Mouse (Mus musculus) gastrocnemius, postnatal 14 days (tissue): ENCODE measurements at regions not wholly inside any gene's neighbourhood (a gene's known extent, or its start where the extent isn't known, plus 50 kb on each side); places are given as distances from the start of the nearest gene placed in this dataset.
A peak's percentile ranks its signal among the peaks of the same experiment; 100 is the strongest.

ENCODE experiments used
- DNase-seq: peaks from one replicate; pipeline ENCODE4 v3.0.0; 2021; ENCODE audit warnings: mixed read lengths
- intact Hi-C: fragments of 180-260 bp; cut with DNase I; formaldehyde crosslinking; loops from one replicate; pipeline ENCODE4 v1.15.1; 2025; ENCODE audit warnings: low total_unique reads

DNA sequence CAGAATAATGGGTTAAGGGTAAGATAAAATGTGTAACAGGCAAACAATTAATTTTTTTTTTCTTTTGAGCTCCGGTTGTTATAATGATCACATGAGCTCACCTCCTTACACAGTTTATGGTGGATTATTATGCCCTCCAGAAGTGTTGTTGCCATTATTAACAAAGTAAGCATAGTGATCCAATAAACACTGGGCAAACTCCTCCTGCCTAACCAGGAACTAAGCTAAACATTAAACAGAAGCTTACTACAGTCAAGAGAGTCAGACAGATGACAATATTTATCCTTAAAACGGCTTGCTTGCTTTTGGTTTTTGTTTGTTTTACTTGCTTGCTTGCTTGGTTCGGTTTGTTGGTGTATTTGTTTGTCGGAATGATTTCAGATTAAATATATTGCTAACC is 153.3 kb upstream of the Tmc1 start:
- intact Hi-C loops: no loop called here
- no peak for DNase-seq

DNA sequence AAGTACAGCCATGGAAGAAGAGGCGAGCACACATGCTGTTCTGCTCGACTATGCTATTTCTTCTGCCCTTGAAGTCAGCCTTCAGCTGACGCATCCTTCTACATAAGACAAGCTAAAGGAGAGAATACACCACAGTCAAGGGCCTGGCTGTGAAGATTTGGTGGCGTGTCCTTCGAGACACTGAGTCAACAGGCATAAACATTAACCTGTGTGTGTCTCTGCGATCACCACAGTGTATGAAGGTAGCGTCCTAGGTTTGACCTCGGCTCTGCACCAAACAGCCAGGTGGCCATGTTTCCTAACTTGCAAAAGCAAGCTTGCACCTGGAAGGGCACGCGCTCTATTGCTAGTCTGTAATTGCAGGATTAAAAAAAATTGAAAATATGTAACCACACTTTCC is 152.8 kb upstream of the Tmc1 start:
- intact Hi-C loops: no loop called here
- no peak for DNase-seq

DNA sequence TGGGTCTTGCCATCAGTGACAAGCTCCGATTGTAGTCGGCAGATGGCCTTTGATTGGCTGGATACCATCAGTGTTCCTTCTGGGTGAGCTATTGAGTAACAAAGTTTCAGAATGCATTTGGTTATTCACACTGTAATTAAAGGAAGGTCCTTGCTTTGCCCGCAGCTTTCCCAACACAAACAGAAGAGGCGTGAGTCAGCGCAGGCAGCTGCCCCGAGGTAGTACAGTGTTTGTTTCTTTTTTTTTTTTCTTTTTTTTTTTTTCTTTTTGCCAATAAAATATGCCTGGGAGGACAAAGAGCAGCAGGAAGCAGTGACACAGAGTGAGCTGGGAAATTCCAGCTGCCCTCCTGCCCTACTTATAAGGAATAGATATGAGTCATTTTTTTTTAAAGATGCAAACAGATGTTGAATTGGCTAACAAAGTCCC is 152.3 kb upstream of the Tmc1 start:
- intact Hi-C loops: no loop called here
- peak; percentile 43 for DNase-seq

DNA sequence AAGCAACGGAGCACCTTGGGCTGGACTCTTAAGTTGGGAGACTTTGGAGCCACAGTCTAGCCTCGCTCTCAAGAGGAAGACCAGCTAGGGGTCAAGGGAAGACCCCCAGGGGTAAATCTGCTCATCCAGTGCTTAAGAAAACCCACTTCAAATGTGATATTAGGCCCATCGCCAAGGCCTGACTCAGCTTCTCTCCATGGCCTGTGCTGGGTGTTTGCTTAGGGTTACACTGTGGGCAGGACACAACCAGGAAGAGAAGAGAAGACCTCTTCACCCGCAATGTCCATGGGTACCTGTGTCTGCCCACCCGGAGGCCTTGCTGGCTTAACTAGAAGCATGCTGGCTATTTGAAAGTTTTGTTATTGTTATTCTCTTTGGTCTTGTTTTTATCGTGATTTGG is 151.0 kb upstream of the Tmc1 start:
- intact Hi-C loops: no loop called here
- DNase-seq: no peak

DNA sequence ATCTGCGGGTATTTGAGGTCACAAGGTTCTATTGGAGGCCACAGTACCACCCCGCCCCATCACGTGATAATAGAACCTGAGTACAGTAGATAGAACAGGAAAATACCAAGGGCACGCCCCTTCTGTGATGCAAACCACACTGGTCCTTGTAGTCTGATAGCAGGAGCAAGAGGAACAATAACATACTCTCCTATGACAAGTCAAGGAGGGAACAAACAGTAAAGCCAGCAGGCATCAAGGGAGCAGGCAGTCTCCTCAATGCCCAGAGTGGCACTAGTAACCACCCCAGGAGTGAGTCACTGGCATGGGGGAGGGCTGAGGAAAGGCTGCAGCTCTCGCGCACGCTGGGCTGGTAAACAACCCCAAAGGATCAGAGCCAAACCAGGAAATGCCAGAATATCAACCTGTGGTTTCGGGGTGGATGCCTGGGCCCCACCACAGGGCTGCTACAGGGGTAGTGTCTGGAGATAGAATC is 150.5 kb upstream of the Tmc1 start:
- intact Hi-C loops: no loop called here
- peak; percentile 8 for DNase-seq

DNA sequence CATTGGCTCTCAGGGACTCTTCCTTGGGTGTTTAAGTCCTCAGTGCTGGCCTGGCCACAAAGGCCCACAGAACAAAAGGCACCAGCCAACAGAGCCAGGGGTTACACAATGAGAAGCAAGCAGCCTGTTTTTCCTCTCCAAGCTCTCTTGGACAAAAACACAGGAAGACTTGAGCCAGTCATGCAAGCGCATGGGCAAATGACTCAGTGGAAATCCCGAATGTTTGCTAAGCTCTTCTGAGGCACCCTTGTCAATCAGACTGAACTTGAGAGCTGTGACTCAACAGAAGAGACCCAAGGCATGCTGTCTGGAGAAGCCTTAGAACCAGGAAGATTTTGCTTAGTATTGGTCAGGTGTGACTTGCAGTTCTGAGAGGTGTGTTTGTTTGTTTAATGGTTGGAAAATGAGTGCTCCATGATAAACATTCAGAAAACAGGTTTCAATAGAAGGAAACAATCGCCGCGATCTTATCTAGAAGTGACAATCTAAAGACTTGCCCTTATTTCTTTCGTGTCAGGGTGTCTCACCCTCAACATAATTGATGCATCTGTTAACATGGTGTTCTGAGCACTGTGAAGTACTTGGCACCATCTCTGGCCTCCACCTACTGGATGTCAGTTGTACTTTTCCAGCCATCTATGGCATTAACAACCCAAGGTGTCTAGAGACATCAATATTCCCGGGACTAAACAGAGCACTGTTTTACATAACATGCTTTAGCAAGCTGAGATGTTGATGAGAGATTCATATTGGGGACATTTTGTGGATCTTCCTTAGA is 124.0 kb upstream of the Tmc1 start:
- DNase-seq: no peak

DNA sequence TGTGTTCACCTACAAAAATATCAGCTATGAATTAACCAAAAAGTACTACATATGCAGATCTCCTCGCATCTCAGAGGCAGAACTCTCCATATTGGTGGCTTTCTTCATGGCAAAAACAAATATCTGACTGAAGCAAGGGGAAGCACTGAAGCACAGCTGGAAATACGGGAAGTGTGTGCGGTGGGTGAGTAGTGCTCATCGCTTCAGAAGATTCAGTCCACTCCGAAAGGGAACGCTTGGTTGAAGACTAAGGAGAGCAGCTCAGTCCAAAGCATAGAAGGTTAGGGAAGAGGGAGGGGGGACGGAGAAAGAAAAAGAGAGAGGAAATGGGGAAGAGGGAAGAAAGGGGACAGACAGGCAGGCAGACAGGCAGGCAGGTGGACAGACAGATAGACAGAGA is 114.4 kb upstream of the Tmc1 start:
- intact Hi-C loops: no loop called here
- no peak for DNase-seq

More for the DNA sequence above, 124.0 kb upstream of the Tmc1 start:
- intact Hi-C loops: no loop called here

DNA sequence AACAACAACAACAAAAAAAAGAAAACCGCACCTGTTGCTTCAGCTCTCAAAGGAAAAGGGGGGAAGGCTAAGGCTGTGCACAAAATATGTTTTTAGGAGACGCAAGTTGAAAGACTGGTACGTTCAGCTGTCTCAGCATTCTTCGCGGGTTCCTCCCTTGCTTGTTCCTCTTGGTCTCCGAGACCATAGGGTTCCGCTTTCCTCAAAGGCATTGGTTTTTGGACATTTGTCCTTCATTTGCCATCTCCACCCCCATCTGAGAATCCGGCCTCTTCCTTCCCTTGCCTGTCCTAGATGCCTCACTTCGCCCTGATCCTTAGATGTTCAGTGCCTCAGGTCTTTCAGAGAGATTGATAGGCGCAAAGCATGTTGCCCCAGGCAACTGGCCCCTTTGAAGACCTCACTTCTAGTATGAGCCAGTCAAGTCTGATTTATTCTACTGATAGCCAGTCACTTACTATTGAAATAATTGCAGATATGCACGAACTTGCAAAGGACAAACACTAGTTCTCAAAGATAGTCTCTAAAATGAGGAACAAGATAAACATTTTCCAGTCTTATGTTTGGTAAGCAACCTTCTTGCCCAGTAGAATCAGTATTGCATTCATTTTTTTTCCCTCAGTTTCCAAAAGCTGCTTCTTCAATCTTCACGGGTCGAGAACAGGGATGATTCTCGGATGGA is 112.6 kb upstream of the Tmc1 start:
- no peak for DNase-seq
- intact Hi-C loops: no loop called here

DNA sequence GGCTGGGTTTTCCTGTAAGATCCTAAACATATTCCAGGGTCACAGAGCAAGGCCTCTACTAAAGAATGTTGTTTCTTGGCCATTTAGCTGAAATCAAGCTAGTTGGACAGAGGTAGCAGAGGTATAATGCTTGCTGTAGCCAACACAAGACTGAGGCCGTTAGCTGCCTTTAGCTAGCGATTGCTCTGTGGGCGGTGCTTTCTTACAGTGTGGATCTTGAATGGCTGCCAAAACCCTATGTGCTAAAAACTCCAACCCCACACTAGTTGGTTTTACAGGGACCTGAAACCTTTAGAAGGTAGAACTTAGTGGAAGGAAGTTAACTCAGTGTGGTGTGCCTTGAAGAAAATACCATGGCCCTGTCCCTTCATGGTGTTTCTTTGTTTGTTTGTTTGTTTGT is 110.9 kb upstream of the Tmc1 start:
- intact Hi-C loops: no loop called here
- no peak for DNase-seq

DNA sequence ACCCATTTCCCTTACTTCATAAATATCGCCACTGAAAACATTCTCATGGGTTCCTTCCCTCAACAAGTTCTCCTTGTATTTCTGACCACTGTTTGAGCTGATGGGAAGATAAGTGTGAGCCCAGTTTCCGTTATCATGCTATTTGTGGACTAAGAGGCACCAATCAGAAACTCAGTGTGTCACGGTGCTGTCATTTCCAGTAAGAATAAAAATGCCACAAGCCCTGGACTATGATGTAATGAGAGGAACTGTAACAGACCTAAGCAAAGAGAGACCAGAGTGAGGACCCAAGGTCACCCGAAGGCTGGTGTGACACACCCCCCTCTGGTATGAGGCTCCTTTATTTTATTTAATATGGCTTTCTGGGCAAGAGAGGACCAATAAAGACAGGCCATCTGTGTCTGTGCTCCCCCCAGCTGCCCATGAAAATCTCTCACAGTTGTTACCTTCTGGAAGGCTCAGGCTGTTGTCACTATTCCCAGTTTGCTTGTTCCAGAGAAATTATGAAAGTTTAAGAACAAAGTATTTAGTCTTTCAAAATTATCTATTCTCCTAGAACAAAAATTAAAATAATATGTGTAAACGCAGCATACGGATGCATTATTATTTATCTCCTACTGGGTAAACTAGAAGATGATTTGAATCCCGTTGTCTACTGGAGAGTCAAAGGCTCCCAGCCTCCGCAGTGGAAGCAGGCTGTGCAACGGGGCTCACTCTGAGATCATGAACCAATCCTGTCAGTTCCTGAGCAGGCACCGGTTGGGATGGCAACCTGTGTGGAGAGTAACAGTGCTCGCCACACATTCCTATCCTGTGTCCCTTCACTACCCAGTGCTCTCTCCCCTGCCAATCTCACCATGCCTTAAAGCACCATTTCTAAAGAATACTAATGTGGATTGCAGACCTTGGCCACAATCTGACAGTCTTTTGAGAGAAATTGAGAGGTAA is 99.9 kb upstream of the Tmc1 start:
- DNase-seq: no peak
- intact Hi-C loops: no loop called here

DNA sequence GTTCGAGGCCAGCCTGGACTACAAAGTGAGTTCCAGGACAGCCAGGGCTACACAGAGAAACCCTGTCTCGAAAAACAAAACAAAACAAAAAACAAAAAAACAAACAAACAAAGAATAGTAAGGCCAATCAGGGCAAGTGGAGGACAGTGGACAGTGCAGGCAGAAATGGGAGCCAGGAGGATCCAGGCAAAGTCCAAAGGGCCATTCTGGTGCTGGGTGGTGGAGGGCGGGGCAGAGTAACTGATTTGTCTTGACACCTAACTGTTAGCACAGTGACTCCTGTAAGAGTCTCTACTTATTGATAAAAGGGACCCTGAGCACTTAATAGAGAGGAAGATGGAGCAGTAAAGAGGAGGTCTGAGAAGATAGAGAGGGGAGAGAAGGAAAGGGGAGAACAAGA is 98.8 kb upstream of the Tmc1 start:
- intact Hi-C loops: no loop called here
- DNase-seq: no peak

DNA sequence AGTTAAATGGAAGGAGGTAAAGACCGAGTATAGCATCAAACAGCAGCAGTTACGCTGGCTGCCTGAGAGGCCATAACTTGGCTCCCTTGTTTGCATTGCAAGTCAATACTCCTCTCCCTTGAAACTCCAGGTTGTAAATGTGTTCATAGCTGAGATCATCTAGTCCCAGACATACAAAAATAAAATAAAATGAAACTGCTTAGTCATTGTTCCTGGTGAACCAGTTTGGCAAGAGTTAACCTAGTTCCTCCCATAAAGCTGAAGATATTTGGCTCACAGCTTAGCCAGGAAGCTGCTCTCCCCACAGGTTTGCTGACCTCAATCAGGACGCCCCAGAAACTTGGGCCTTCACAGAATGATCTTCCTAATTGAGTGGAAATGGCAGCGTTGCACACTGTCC is 97.9 kb upstream of the Tmc1 start:
- no peak for DNase-seq
- intact Hi-C loops: no loop called here

DNA sequence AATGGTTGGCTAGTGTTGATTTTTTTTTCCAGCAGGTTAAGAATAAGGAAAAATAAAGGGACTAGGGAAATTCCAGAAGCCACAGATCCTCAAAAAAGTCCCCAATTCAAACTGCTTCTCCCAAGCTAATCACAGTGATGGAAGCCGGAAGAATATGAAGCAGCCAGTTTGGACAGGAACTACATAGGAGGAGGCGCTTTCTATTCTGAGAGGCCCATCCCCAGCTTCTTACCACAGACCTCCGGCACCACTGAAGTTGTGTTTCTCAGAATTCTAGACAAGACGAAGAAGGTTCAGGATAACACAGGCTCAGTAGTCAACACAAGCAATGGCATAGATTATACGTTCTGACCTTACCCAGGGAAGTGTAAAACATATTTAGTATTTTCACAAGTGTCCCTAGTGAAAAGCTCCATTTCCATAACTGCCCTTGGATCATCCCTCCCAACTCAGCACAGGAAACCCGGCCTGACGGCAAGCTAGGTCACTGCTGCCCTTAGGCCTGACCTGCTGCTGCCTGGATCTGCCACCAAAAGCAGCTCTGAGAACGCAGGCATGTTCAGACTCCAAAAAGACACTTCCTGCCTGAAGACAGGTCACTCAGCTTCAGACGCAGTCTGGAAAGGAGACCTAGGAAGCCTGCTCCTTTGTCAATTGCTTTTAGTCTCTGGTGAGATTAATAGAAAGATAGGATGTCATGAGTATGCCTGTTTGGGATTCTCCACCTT is 97.2 kb upstream of the Tmc1 start:
- intact Hi-C loops: no loop called here
- no peak for DNase-seq

DNA sequence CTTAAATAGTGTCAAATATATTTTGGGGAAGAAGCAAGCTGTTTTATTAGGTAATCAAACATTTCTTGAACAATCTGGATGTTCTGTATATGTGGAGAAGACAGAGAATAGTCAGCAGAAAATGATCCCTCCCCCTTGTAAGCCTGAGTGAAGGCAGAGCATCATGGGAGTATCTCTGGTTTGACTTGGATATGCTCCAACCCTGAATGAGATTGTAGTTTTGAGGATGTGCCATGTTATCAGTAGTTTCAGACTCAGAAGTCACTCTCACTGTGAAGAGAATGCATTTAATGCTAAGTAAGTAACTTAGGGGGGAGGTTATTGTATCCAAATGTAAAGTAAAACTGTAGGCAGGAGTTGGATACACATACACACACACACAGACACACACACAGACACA is 95.3 kb upstream of the Tmc1 start:
- no peak for DNase-seq
- intact Hi-C loops: no loop called here

DNA sequence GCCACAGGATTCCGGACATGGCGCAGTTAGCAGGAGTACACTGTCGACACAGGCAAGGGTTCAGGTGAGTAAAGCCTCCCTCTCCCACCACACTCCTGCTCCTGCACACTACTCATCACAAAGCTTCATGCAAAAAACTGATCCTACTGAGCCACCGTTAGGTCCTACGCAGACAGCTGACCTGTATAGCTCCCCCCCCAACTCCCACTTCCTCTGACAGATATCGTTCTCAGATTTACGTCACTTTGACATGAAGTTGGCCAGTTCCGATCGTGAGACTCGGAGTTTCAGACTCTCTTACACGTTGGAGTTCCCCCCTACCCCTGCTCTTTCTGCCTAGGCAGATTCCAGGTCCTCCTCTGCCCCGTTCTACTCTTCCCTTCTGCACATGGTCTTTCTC is 91.6 kb upstream of the Tmc1 start:
- intact Hi-C loops: no loop called here
- no peak for DNase-seq

DNA sequence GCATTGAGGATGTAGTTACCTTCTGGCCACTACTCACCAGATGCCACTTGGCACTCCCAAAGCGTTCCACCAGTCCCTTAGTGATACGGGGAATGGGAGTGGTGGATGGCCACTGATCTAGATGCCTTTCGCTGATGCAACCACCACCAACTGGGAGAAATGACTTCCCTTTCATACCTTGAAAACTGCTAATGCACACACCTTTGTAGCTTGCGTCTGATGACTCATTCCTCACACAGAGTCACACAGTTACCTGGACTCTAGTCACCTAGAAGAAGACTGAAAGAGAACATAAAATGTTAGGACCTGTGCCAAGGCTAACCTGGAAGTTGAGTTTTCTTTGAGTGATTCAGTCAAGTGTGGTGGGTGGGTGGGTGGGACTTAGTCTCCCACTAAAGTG is 90.0 kb upstream of the Tmc1 start:
- intact Hi-C loops: no loop called here

DNA sequence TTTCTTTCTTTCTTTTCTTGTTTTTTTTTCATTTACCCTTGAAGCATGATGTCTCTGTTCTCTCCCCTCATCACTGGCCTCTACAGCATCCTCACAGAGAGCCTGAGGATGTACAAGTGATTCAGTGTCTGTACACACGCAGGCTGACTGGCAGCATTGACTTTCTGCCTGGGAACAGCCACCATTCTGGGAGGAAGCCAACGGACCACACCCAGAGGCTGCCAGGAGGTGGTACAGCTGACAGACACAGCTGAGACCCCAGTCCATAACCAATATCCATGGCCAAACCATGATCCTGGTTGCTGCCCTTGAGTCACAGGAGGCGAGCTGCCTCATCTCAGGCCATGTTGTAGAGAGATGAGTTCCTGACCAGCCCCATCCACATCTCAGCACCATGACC is 88.5 kb upstream of the Tmc1 start:
- intact Hi-C loops: no loop called here
- no peak for DNase-seq

More for the DNA sequence above, 90.0 kb upstream of the Tmc1 start:
- DNase-seq: no peak

DNA sequence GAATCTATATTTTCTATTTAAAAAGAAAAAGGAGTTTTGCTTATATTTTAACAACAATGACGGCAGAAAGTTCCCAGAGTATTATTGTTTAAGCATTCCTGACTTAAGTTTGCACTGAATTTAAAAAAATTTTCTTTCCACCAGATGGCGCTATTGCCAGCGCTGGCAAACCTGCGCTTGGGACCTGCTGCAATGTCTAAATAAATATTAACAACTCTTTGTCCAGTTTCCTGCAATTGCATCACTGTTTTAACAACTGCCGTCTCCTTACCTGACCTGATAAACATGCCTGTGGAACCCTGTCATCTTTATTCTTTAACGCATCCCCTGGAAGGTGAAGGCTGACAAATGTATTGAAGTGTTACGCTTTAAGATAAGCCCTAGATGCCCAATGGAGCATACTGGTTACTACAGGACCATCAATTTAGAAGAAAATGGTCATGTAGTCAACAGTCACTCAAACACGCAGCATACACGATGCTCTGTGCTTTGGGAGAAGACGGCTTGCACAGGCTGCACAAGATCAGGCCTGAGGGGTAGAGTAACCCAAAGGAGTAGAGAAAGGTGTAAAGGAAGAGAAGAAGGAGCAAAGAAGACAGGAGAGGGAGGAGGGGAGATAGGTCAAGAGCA is 83.6 kb upstream of the Tmc1 start:
- intact Hi-C loops: loop anchor here (10.0 kb wide), 2 partner anchors 227 to 337 kb away; no protein-coding TSS in a partner anchor
- no peak for DNase-seq
